Mouse (Mus musculus) adrenal gland, adult 8-10 months (tissue): ENCODE results near the gene Spef1. TPM values are rescaled to one million over a fixed set of nuclear protein-coding genes. Genes with fewer than 3 reads are reported as not detected.
A peak's percentile ranks its signal among the peaks of the same experiment; 100 is the strongest.

Source experiments
- DNase-seq: peaks from one replicate; pipeline ENCODE4 v3.0.0; 2022
- total RNA-seq, 4 experiments: library from RNA; stranded (reverse); gene quantifications; 2 replicates each; pipeline ENCODE4 v1.2.4; 2022

Gene Spef1
- total RNA-seq, 4 experiments from 2014 or later = 4.0 to 6.4 (median 5.1) TPM

DNA sequence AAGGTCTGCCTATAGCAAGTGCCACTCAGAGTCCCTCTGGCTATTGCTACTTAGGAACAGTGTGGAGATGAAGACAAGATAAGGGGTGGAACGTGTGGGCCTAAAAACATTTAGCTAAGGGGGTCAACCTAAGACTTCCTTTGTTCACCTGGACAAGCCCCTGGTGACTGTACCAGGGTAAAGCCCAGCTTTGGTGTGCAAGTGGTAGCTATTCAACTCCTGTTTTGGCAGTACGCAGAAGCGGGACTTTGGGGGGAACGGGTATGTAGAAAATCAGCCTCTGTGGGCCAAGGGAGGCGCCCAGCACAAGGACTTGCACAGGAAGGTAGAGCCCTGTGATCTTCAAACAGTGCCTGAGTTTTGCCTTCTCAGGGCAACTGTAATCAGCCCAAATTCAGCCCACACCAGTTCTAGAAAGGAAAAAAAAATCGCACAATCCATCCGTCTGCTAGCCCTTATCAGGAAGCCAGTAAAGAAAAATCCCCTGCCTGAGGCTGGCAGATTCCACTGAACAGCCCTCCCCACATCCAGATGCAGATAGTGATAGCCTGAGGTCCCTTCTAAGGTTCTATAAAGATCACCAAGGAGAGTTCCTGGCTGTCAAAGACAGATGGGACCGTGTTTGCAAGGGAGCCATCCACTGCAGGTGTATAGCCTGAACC, 18.6 kb upstream of the Spef1 start:
- DNase-seq = no peak

- DNase-seq = peak; percentile 94
Observed at GRCm38 (mm10) chr2:131204410-131204981, 17.4 kb upstream of the Spef1 start.

GRCm38 (mm10) chr2:131203816-131204409, 16.8 kb upstream of the Spef1 start:
- no peak for DNase-seq

- DNase-seq = no peak
Observed at GRCm38 (mm10) chr2:131201262-131201661, 14.2 kb upstream of the Spef1 start.

- DNase-seq = no peak
Observed at GRCm38 (mm10) chr2:131200710-131201109, 13.6 kb upstream of the Spef1 start.

DNA sequence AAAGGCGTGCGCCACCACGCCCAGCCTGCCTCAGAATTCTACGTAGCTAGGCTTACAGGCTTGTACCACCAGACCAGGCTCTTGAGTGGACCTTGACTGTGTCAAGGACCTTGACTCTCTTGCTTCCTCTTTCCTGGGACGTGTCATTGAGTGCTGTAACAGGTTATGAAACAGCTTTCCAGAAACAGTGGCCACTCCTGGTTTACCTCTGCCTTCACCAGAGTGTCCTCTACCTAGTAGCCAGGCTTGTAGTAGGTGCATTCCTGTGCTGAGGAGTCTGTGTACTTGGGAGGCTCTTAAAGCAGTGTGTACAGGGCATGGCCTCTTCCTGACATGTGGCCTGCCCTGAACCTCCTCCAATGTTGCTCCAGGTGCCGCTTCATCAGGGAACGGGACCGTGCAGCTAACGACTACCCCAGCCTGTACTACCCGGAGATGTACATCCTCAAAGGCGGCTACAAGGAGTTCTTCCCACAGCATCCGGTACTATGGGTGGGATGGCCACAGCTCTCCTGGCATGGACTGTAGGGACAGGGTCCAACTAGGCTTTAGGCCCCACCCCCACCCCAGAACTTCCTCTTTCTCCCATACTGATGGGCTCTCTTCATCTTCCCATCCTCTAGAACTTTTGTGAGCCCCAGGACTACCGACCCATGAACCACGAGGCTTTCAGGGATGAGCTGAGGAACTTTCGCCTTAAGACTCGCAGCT, 9.7 kb upstream of the Spef1 start:
- peak; percentile 22 for DNase-seq

DNA sequence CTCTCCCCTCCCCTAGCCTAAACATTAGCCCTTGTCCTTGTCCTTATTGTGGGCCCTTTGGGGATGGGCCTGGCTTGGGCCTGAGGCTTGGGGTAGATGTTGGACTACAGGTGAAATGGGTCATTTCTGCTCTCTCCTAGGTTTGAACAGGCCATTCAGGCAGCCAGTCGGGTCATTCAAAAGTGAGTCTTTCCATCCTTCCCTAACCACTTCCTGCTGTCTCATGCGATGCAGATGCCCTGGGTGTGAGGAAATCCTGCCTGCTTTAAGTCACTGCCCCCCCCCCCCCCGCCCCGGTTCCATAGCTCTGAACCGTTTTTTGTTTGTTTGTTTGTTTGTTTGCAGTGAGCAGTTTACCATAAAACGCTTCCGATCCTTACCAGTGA, 3.9 kb upstream of the Spef1 start:
- no peak for DNase-seq

DNA sequence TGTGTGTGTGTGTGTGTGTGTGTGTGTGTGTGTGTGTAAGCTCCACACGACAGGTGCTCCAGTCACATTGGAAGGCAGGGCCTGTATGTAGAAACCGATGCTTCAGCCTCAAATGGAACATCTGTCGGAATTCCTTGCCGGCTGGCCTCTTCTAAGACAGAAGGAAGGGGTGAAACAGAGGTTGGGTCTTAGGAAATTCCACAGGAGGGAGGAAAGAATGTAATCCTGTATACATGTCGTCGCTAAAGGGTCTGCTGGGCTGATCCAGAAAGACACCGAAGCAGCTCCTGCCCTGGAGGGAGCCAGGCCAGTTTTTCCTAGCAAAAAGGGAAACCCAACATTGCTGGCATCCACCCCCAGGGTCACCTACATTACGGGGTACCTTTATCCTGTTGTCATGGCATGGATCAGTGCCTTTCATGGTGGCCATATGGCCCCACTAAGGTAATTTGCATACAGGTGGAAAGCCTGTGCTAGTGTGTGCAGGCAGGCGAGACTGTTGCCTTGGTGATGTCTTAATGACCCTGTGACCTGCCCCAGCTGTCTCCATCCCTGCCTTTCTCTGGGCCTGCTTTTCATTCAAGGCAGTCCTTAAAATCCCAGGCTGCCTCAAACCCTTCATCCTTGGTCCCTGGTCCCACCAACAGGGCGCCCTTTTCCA, 3.4 kb upstream of the Spef1 start:
- DNase-seq = no peak

- no peak for DNase-seq
Observed at GRCm38 (mm10) chr2:131189521-131190309, 2.6 kb upstream of the Spef1 start.

GRCm38 (mm10) chr2:131188311-131188710, 1.2 kb upstream of the Spef1 start:
- DNase-seq = no peak

GRCm38 (mm10) chr2:131187602-131187922, 480 bp upstream of the Spef1 start:
- DNase-seq = no peak

DNA sequence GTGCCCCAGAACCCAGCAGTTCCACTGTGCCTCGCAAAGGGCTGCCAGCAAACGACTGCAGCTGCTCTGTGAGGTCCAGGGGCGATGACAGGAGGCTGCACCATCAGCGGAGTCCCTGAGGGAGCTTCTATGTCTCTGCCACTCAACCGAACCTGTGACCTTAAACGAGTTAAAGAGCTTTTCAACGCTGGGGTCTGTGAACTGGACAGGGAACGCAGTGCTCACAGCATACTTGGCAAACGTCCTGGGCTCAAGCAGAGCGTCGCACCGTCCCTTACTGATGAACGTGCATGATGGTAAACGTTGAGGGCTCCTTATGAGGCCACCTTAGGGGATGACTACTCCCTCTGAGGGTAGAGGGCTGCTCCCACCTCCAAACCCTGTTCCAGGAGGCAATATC, 739 bp downstream of the Spef1 start:
- no peak for DNase-seq

- peak; percentile 73 for DNase-seq
Observed at GRCm38 (mm10) chr2:131179990-131180587, 7.0 kb downstream of the Spef1 start, which contains the start of gene Cenpb. Gene Cenpb, minus strand, starts transcription at chr2:131180067.

DNA sequence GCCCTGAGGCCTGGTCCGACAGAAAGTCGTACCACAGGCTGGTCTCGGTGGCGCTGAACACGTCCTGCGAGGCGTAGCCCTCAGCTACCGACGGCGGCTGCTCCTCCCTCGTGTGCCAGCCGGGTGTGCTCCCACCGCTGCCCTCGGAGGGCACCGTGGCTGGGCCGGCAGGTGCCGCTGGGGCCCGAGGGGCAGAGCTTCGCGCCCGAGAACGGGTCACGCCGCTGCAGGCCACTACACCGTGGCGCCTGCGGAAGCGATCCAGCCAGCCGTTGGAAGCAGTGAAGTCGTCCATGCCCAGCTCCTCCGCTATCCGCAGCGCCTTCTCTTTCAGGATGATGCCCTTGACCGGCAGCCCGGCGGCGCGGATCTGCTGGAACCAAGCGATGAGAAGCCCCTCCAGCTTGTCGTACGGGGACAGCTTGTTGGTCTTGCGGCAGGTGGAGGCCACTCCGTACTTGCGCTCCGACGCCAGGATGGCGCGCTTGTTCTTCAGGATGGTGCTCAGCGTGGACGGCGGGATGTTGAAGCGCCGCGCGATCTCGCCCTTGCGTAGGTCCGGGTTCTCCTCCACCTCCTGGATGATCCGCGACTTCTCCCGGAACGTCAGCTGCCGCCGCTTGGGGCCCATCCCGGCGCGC, 7.7 kb downstream of the Spef1 start:
- peak; percentile 52 for DNase-seq

- peak; percentile 28 for DNase-seq
Observed at GRCm38 (mm10) chr2:131178828-131179245, 8.2 kb downstream of the Spef1 start.

DNA sequence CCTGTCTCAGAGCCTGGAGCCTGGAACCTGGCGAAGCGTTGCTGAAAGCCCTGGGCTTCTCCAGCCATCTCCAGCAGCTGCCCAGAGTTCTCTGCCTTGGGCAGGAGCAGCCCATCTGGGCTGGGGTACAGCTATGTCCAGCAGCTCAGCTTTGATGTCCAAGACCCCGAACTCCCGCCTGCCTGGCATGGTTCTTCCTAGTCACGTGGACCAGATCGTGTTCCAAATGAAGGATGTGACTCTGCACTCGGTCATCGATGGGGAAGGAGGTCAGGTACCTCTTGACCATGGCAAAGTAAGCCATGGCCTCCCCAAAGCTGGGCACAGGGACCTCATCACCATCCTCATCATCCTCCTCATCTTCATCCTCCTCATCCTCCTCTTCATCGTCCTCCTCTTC, 9.2 kb downstream of the Spef1 start:
- no peak for DNase-seq

- DNase-seq = peak; percentile 24
Observed at GRCm38 (mm10) chr2:131176491-131176890, 10.6 kb downstream of the Spef1 start.

DNA sequence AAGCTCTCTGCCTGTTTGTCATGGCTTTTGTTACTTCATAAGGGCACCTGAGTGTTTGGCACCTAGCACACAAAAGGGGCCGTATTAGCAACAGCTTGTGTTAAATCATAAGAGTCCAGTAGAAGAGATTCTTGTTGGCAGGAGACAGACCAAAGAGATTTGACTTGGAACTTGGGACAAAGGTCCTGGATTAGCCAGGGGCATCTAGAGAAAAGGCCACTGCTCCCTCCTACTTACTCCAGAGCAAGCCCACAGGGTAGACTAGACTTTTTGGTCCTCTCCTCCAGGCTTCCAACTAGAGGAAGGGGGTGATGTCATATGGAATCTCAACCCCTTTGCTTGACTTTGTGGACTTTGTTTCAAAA, 11.2 kb downstream of the Spef1 start:
- no peak for DNase-seq

DNA sequence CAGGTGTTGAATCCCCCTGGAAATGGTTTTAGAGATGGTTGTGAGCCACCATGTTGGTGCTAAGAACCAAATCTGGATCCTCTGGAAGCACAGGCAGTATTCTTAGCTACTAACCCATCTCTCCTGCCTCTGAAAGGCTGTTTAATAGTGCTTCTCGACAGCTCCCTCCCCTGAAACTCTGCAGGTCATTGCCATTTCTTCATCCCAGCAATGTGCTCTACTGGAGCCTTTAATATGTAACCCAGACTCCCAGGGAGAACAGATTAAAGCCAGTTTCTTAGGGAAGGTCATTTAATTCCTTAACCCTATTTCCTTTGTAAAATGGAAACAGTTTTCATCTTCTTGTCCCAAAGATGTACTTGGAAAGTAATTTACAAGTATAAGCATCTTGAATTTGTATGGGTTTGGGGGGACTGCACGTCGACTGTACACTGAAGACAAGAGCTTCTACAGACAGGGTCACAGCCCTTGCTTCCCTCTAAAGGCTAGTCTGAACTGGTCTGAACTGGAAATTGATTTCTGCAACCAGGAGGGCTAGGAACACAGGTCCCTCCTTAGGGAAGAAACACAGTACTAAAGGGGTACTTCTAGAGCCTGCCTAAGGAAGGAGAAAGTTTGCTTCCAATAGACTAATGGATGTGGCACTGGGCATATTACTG, 11.7 kb downstream of the Spef1 start:
- DNase-seq = no peak

- no peak for DNase-seq
Observed at GRCm38 (mm10) chr2:131174700-131175099, 12.4 kb downstream of the Spef1 start.

DNA sequence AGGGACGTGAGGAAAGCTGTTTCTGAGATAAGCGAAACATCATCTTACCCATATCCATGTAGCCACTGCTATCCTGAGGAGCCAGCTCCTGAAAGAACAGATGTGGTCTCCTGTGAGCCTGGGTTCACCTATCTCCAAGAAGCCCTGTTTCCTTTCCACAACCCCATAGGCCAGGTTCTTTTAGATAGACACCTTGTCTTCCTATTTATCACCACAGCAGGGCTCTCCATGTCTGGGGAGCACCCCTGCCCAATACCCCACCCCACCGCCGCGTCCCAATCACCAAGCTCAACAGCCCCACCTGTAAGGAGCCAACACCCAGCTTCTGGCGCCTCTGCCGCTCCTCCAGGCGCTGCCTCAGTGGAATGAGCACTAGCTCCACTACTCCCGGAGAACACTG, 14.8 kb downstream of the Spef1 start:
- DNase-seq = no peak
